Mouse (Mus musculus) spleen, adult 2 months (tissue): ENCODE data around the gene Spem2.

Experiments used
- CTCF ChIP-seq: fragments of 200-500 bp; IDR thresholded peaks from 2 replicates; pipeline ENCODE4 v1.5.1; 2011; ENCODE audit warnings: mild to moderate bottlenecking, inconsistent platforms; ENCODE audit not compliant: insufficient read depth, insufficient read length, insufficient replicate concordance; ENCODE audit errors: extremely low read depth
- POLR2A ChIP-seq: fragments of 200-500 bp; IDR thresholded peaks from 2 replicates; pipeline ENCODE4 v1.6.1; 2011; ENCODE audit warnings: low read depth, low read length, inconsistent platforms

- TF ChIP-seq POLR2A: no peak
- TF ChIP-seq CTCF: no peak
Observed at GRCm38 (mm10) chr11:69848021-69848420, 29.8 kb upstream of the Spem2 start.
